In genomic region chr7:80995266-80996146, GRCm38 (mm10) we compare ENCODE assay signal across 8 mouse cellular contexts. TPM values are rescaled to one million over a fixed set of nuclear protein-coding genes. Genes with fewer than 3 reads are reported as not detected.
A peak's percentile ranks its signal among the peaks of the same experiment; 100 is the strongest.
DNase-seq lines count a peak whose midpoint lies in the region; ATAC-seq lines count a peak whose summit lies in the region.

No protein-coding gene starts in this region.

- DNase-seq in heart, adult 11 months = peak; percentile 89
- DNase-seq in heart, adult 18-20 months = no peak
- peak; percentile 25 for DNase-seq in T-cell, adult 2 months (ENCODE audit: low spot score)
- peak; percentile 63 for DNase-seq in induced T-regulatory cell, adult 2 months (ENCODE audit: low read depth)
- no peak for DNase-seq in cerebellum, postnatal 36 days
- no peak for DNase-seq in adrenal gland, postnatal 36 days
- DNase-seq in adrenal gland, postnatal 4 days (ENCODE audit: low spot score in 2 of 2) = no peak

- H3K4me1 ChIP-seq in midbrain, embryonic 12.5 days = peaks cover 25% of the 10 kb centered on the region

- H3K4me3 ChIP-seq in midbrain, embryonic 12.5 days = no peak overlapping the region

- peak overlapping the region; percentile 83; the same call in 1 of the 2 replicates for H3K4me2 ChIP-seq in midbrain, embryonic 12.5 days (replicated peaks)

- no peak overlapping the region for H3K9ac ChIP-seq in midbrain, embryonic 12.5 days (replicated peaks)

- 72% methylated on average over 3 of the region's 3 CpGs for WGBS in midbrain, embryonic 12.5 days

- no peak for ATAC-seq in midbrain, embryonic 12.5 days (ENCODE audit: low FRiP score, low read depth)

- H3K27me3 ChIP-seq in midbrain, embryonic 12.5 days = no peaks in the 10 kb centered on the region

- H3K36me3 ChIP-seq in midbrain, embryonic 12.5 days = no peaks in the 10 kb centered on the region

- no peaks in the 10 kb centered on the region for H3K9me3 ChIP-seq in midbrain, embryonic 12.5 days

- no peak overlapping the region for H3K27ac ChIP-seq in midbrain, embryonic 12.5 days (replicated peaks)

RNA-seq across cellular contexts. Expression of gene Zfp592, which starts 2.0 kb away (rescaled TPM):
- 10 to 100 TPM; 14.3 to 18.4 TPM for total RNA-seq in heart, adult 18-20 months (2021)
- polyA plus RNA-seq in midbrain, embryonic 12.5 days (2016; fragmentation: Nextera tagmentation; extraction: Ambion mirVana) = 12.4 and 13.8 TPM in 2 replicates
- total RNA-seq in adrenal gland, postnatal 36 days (2021) = 10 to 100 TPM; 21.9 to 34.3 TPM
- total RNA-seq in adrenal gland, postnatal 4 days (2021) = 10 to 100 TPM; 26.7 to 36.0 TPM

RNA-seq across cellular contexts. Expression of gene Sec11a, which starts 47.9 kb away (rescaled TPM):
- total RNA-seq in heart, adult 18-20 months (2021) = 10 to 100 TPM; 49.2 to 51.6 TPM
- polyA plus RNA-seq in midbrain, embryonic 12.5 days (2016; fragmentation: Nextera tagmentation; extraction: Ambion mirVana) = 164 and 172 TPM in 2 replicates
- total RNA-seq in adrenal gland, postnatal 36 days (2021) = 100 to 1,000 TPM; 100 to 116 TPM
- total RNA-seq in adrenal gland, postnatal 4 days (2021) = 100 to 1,000 TPM; 114 to 116 TPM

Comparison
In these comparisons a context has a peak if more than half of its experiments do, and no peak if none do; other contexts are left out.
1. DNase-seq: peak in heart, adult 11 months (single experiment), T-cell, adult 2 months (single experiment) and induced T-regulatory cell, adult 2 months (single experiment); none in heart, adult 18-20 months (0 of 2), cerebellum, postnatal 36 days (0 of 2), adrenal gland, postnatal 36 days (0 of 2) and adrenal gland, postnatal 4 days (0 of 2).